Mouse (Mus musculus) layer of hippocampus, adult 9-11 months (tissue): Measurements from ENCODE around the gene Chst1.

Experiments used
- DNase-seq: peaks from one replicate; pipeline ENCODE4 v3.0.0; 2022

The Chst1 gene

GRCm38 (mm10) chr2:92609704-92610379, 10.3 kb downstream of the Chst1 start:
- DNase-seq = no peak

- DNase-seq = no peak
These were observed 14.1 kb downstream of the Chst1 start for GRCm38 (mm10) chr2:92613645-92614044.

GRCm38 (mm10) chr2:92614106-92614505, 14.6 kb downstream of the Chst1 start:
- DNase-seq = no peak

- DNase-seq = no peak
These were observed 17.7 kb downstream of the Chst1 start for GRCm38 (mm10) chr2:92617077-92617756.

- no peak for DNase-seq
These were observed 18.5 kb downstream of the Chst1 start for GRCm38 (mm10) chr2:92618016-92618415.

- no peak for DNase-seq
These were observed 28.1 kb downstream of the Chst1 start for GRCm38 (mm10) chr2:92627633-92628032.

GRCm38 (mm10) chr2:92630799-92631198, 31.3 kb downstream of the Chst1 start:
- no peak for DNase-seq

- no peak for DNase-seq
These were observed 32.5 kb downstream of the Chst1 start for GRCm38 (mm10) chr2:92632027-92632426.

- DNase-seq = no peak
These were observed 41.0 kb downstream of the Chst1 start for GRCm38 (mm10) chr2:92640555-92640954.

GRCm38 (mm10) chr2:92645282-92646037, 46.0 kb downstream of the Chst1 start:
- no peak for DNase-seq

- no peak for DNase-seq
These were observed 49.8 kb downstream of the Chst1 start for GRCm38 (mm10) chr2:92649154-92649801.

- no peak for DNase-seq
These were observed 50.9 kb downstream of the Chst1 start for GRCm38 (mm10) chr2:92650428-92650827.

GRCm38 (mm10) chr2:92651294-92651816, 51.8 kb downstream of the Chst1 start:
- DNase-seq = no peak

- DNase-seq = no peak
These were observed 57.7 kb downstream of the Chst1 start for GRCm38 (mm10) chr2:92657189-92657588.

- DNase-seq = no peak
These were observed 59.0 kb downstream of the Chst1 start for GRCm38 (mm10) chr2:92658293-92659150.

- DNase-seq = no peak
These were observed 60.1 kb downstream of the Chst1 start for GRCm38 (mm10) chr2:92659491-92660035.

GRCm38 (mm10) chr2:92662534-92663068, 63.1 kb downstream of the Chst1 start:
- DNase-seq = no peak
